Mouse (Mus musculus) cerebellum, adult 2 months (tissue): ENCODE measurements around the gene Nectin4.

Source experiments
- CTCF ChIP-seq: fragments of 200-500 bp; IDR thresholded peaks from 2 replicates; pipeline ENCODE4 v1.5.1; 2011; ENCODE audit warnings: low read depth, mild to moderate bottlenecking, control low read depth, low read length, moderate library complexity, borderline replicate concordance; ENCODE audit not compliant: insufficient read depth
- POLR2A ChIP-seq: fragments of 200-500 bp; IDR thresholded peaks from 2 replicates; pipeline ENCODE4 v1.6.1; 2011; ENCODE audit warnings: low read length, control low read depth, borderline replicate concordance; ENCODE audit not compliant: insufficient read depth

- no peak for TF ChIP-seq CTCF
- TF ChIP-seq POLR2A = no peak
Observed at GRCm38 (mm10) chr1:171349210-171349609, 20.7 kb upstream of the Nectin4 start.
